Mouse (Mus musculus): Measurements from ENCODE around the gene AI854703. TPM values are rescaled to one million over a fixed set of nuclear protein-coding genes. Genes with fewer than 3 reads are reported as not detected.

AI854703 gene
- total RNA-seq, 2 experiments from 2014 or later: 15.0 to 17.2 TPM

DNA sequence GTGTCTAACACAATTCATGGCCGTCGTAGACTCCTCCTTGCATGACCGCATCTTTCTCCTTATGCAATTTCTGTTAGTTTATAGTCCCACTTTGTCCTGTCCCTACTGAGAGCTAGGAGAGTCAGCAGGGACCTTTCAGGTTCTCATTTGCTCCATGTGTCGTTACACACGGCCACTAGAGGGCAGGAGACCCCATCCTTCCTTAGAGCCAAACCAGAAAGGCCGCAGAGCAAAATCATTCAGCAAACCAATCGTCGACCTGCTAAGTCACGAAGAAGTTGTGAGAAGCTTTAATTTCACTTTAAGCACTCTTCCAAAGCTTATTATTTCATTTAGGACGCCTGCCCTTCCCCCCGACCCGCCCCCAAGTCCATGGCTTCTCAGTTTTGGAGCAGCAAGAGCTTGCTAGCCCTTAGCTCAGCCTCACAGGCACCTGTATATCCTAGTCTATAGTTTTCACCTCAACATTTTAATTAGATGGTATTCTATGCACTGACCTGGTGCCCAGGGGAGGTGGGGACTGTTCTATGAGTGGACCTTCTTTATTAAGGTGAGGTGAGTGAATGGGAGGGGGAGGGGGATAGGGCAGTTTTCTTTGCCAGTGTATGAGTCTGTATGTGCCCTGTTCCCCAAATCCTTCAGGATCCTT lies 19.2 kb downstream of the AI854703 start:
- intact Hi-C loops (cut with DNase I): loop anchor here (2.0 to 5.0 kb wide), 2 partner anchors 312 to 467 kb away; no protein-coding TSS in a partner anchor
- peak; percentile 64 to 71 for DNase-seq (ENCODE audit: low spot score in 2 of 2)

- intact Hi-C loops (cut with DNase I): loop anchor here (2.0 to 5.0 kb wide), 2 partner anchors 311 to 467 kb away; no protein-coding TSS in a partner anchor
Observed at GRCm38 (mm10) chr6:48646309-48646690, 19.7 kb downstream of the AI854703 start.

GRCm38 (mm10) chr6:48646995-48647394 lies 20.4 kb downstream of the AI854703 start, which contains the start of gene Gimap8:
Gene Gimap8 (plus strand): TSS chr6:48647234.
- no peak for DNase-seq (ENCODE audit: low spot score in 2 of 2)

More at GRCm38 (mm10) chr6:48646309-48646690, 19.7 kb downstream of the AI854703 start:
- DNase-seq (ENCODE audit: low spot score in 2 of 2): no peak

DNA sequence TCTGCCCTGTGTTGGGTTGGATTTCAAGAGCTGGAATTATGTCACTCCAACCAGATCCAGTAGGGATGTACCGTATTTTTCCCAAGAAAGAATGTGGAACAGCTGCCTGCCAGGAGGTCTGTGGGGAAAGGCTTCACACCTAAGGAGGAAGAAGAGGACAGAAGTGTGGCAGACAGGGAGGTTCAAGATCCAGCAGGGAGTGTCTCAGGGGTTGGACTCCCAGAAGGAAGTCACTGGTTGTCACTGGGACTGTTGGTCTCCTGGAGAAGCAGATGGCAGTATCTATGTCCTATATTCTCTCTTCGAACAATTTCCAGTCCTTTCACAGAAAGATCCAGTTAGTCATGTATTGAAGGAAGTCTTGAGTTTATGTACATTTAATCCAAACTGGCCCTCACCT lies 21.0 kb downstream of the AI854703 start:
- no peak for DNase-seq (ENCODE audit: low spot score in 2 of 2)
- intact Hi-C loops (cut with DNase I): loop anchor here (2.0 to 5.0 kb wide), 2 partner anchors 310 to 469 kb away; no protein-coding TSS in a partner anchor

More at GRCm38 (mm10) chr6:48646995-48647394, 20.4 kb downstream of the AI854703 start, which contains the start of gene Gimap8:
- intact Hi-C loops (cut with DNase I): loop anchor here (2.0 to 5.0 kb wide), 2 partner anchors 310 to 468 kb away; no protein-coding TSS in a partner anchor

DNA sequence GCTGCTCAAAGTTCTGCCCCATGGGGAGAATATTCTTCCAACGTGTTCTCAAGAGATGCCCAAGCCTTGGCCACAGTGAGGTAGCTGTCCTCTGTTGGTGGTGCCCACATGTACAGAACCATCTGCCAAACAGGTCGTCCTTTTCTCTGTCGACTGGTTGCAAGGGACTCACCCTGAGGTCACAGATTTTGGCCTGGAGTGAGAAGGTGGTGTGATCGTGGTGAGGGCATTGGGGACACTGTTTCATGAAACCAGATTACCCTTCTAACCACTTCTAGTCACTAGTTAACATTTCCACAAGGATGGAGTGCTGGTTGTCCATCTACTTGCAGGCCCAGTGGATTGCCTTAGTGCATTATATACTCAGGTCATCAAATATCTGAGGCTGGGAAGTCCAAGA lies 22.2 kb downstream of the AI854703 start:
- intact Hi-C loops (cut with DNase I): loop anchor here (5.0 kb wide), 1 partner anchor 309 kb away; no protein-coding TSS in a partner anchor
- no peak for DNase-seq (ENCODE audit: low spot score in 2 of 2)

GRCm38 (mm10) chr6:48650041-48650440 lies 23.5 kb downstream of the AI854703 start:
- DNase-seq (ENCODE audit: low spot score in 2 of 2): no peak
- intact Hi-C loops (cut with DNase I): no loop called here

GRCm38 (mm10) chr6:48658721-48659120 lies 32.2 kb downstream of the AI854703 start:
- DNase-seq (ENCODE audit: low spot score in 2 of 2): no peak
- intact Hi-C loops (cut with DNase I): no loop called here

GRCm38 (mm10) chr6:48664750-48665149 lies 38.2 kb downstream of the AI854703 start:
- intact Hi-C loops (cut with DNase I): no loop called here
- no peak for DNase-seq (ENCODE audit: low spot score in 2 of 2)

DNA sequence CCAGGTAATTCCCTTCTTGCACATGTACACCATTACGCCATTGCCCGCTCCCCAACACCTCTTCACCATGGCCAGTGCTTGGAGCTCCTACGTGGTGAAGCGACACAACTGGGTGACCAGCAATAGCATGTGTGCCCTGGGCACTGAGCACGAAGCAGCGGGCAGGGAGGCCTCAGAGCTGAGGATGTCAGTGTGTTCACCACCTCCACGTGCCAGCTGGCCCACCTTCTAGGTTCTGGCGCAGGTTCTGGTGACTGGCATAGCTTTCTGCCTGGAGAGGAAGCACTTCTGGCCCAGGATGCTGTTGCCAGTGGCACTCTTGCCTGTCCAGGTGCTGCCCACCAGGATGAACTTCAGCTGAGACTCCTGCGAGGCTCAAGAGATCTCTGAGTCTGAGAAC lies 38.9 kb downstream of the AI854703 start:
- DNase-seq (ENCODE audit: low spot score in 2 of 2): no peak
- intact Hi-C loops (cut with DNase I): no loop called here

GRCm38 (mm10) chr6:48666159-48666586 lies 39.6 kb downstream of the AI854703 start:
- no peak for DNase-seq (ENCODE audit: low spot score in 2 of 2)
- intact Hi-C loops (cut with DNase I): no loop called here

- intact Hi-C loops (cut with DNase I): no loop called here
- no peak for DNase-seq (ENCODE audit: low spot score in 2 of 2)
Observed at GRCm38 (mm10) chr6:48668022-48668421, 41.5 kb downstream of the AI854703 start.

GRCm38 (mm10) chr6:48669446-48669969 lies 42.9 kb downstream of the AI854703 start:
- intact Hi-C loops (cut with DNase I): no loop called here
- DNase-seq (ENCODE audit: low spot score in 2 of 2): no peak

- intact Hi-C loops (cut with DNase I): no loop called here
- DNase-seq (ENCODE audit: low spot score in 2 of 2): no peak
Observed at GRCm38 (mm10) chr6:48674291-48675058, 47.9 kb downstream of the AI854703 start.

DNA sequence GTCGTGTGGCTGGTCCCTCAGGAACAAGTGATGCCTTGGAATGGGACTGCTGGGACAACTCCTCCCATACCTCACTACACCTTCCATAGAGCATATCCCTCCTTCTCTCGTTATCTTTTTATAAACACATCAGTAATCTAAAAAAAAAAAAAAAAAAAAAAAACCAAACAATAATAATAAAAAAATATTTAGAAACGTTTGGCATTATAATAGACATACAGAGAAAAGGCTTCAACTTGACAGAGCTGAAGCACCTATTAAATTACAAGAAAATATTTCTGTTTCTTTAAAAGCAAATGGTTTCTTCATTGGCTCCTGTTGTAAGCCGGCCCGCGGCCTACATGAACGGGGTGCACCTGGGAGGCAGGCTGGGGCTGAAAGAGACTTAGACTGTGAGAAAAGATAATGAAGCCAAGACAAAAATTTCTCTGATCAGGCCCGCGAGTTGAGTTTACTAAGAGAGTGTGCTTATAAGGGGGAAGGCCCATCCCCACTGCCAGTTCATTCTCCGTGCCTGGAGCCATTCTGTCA lies 48.9 kb downstream of the AI854703 start:
- intact Hi-C loops (cut with DNase I): no loop called here
- DNase-seq (ENCODE audit: low spot score in 2 of 2): no peak

GRCm38 (mm10) chr6:48675931-48676859 lies 49.6 kb downstream of the AI854703 start, which contains the start of gene Gimap9:
Gene Gimap9 (plus strand): TSS chr6:48676129.
- DNase-seq (ENCODE audit: low spot score in 2 of 2): no peak
- intact Hi-C loops (cut with DNase I): no loop called here

- DNase-seq (ENCODE audit: low spot score in 2 of 2): no peak
- intact Hi-C loops (cut with DNase I): no loop called here
Observed at GRCm38 (mm10) chr6:48676860-48677415, 50.4 kb downstream of the AI854703 start.

- DNase-seq (ENCODE audit: low spot score in 2 of 2): no peak
- intact Hi-C loops (cut with DNase I): no loop called here
Observed at GRCm38 (mm10) chr6:48677492-48678345, 51.2 kb downstream of the AI854703 start.

DNA sequence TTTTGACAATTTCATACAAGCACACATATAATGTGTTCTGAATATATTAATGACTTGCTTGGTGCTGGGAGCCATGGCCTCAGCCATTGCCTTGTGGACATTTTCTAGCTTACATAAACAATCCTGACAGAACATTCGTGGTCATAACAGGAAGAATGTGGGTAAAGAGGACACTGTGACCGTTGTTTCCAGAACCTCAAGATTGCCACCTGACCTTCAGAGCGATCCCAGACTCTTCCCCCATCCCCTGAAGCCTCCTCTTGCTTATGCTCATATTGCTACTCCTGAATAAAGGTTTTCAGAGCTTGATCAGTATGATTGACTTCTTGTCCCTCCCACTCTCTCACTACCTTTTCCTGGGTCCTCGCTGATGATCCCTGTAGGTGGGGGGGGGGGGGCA lies 51.8 kb downstream of the AI854703 start:
- DNase-seq (ENCODE audit: low spot score in 2 of 2): no peak
- intact Hi-C loops (cut with DNase I): no loop called here

All from left cerebral cortex, postnatal 25 days (tissue).